In the genomic region with DNA sequence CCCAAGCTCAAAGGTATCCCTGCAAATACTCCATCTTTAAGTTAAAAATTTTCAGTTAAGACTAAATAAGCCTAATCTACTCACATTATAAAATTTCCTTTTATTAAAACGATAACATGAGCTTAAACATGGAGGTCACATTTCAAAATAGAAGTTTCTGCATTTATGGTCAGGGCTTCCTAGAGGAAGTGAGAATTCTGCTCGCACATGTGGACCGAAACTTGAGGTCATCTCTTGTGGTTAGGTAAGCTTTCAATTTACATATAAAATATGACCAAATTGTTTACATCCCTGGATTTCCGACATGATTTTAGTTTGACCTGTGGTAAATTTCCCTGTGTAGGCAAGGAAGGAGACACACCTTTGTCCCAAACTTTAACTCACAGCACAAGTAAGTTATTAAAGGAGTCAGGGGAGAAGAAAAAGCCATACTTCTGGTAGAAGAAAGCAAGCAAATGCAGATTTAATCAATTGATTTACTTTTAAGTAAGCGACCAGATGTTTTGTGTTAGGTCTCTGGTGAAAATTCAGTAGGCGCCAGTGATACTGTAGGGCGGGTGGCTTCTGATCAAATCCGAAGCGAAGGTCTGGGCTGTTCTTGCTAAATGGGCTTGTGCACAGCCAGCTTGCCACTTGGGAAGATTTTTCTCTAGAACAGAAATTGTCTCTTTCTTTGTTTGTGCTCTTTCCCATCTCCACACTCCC, we compare ENCODE assay signal across 25 mouse cellular contexts.
DNase-seq lines count a peak whose midpoint lies in the region; ATAC-seq lines count a peak whose summit lies in the region.
"Had no signal": no experiment of that assay in that cellular context is flagged by ENCODE, and none has a peak within 500 bp of the region (broad histone marks: within the 10 kb centered on the region; RNA-seq: fewer than 3 reads in every experiment).

No protein-coding gene starts in this region.

- no peak for DNase-seq in lung, postnatal 10 days
- DNase-seq in embryonic facial prominence, embryonic 10.5 days (ENCODE audit: low spot score): no peak
- no peak for DNase-seq in limb, embryonic 10.5 days (ENCODE audit: low spot score)
- DNase-seq in layer of hippocampus, postnatal 10 days (ENCODE audit: low spot score in 2 of 2): no peak
- DNase-seq in adrenal gland, adult 8-10 months: no peak
- DNase-seq in cerebellum, postnatal 25 days: no peak
- DNase-seq: adrenal gland, postnatal 14 days; cerebellum, adult 8-10 months; heart, adult 18-20 months; heart, postnatal 10 days; kidney, adult 9 months; kidney, postnatal 14 days; liver, embryonic 13.5 days; lung, adult 2 months; right cerebral cortex, postnatal 14 days; thymus, adult 2 months had no signal

- no peaks in the 10 kb centered on the region for H3K36me3 ChIP-seq in lung, embryonic 15.5 days
- no peaks in the 10 kb centered on the region for H3K36me3 ChIP-seq in embryonic facial prominence, embryonic 10.5 days (replicated peaks)
- no peaks in the 10 kb centered on the region for H3K36me3 ChIP-seq in limb, embryonic 10.5 days
- H3K36me3 ChIP-seq: forebrain, embryonic 12.5 days; heart, embryonic 12.5 days; liver, embryonic 13.5 days; midbrain, embryonic 13.5 days had no signal

- H3K9me3 ChIP-seq in lung, embryonic 15.5 days: no peaks in the 10 kb centered on the region
- H3K9me3 ChIP-seq in embryonic facial prominence, embryonic 10.5 days: no peaks in the 10 kb centered on the region
- H3K9me3 ChIP-seq in limb, embryonic 10.5 days (replicated peaks): no peaks in the 10 kb centered on the region
- H3K9me3 ChIP-seq: forebrain, embryonic 12.5 days; heart, embryonic 12.5 days; midbrain, embryonic 13.5 days had no signal

- no peak overlapping the region for H3K4me2 ChIP-seq in lung, embryonic 15.5 days
- H3K4me2 ChIP-seq: forebrain, embryonic 12.5 days; heart, embryonic 12.5 days; liver, embryonic 13.5 days; midbrain, embryonic 13.5 days had no signal

- no peak for ATAC-seq in lung, embryonic 15.5 days (ENCODE audit: borderline replicate concordance, extremely low read depth, low FRiP score, low TSS enrichment)
- ATAC-seq: hindbrain, postnatal 0 days; intestine, embryonic 16.5 days; midbrain, embryonic 13.5 days had no signal

- H3K27me3 ChIP-seq in lung, embryonic 15.5 days: peaks cover 4% of the 10 kb centered on the region; the same call in 1 of the 2 replicates
- H3K27me3 ChIP-seq in embryonic facial prominence, embryonic 10.5 days (replicated peaks; ENCODE audit: low read depth, poor library complexity, severe bottlenecking): no peaks in the 10 kb centered on the region
- H3K27me3 ChIP-seq in limb, embryonic 10.5 days (ENCODE audit: low read depth, poor library complexity, severe bottlenecking): no peaks in the 10 kb centered on the region
- H3K27me3 ChIP-seq: forebrain, embryonic 12.5 days; heart, embryonic 12.5 days; liver, embryonic 13.5 days; midbrain, embryonic 13.5 days had no signal

- WGBS in lung, embryonic 15.5 days: 53% methylated on average over 9 of the region's 9 CpGs
- 69% methylated on average over 9 of the region's 9 CpGs for WGBS in embryonic facial prominence, embryonic 10.5 days
- WGBS in limb, embryonic 10.5 days: 51% methylated on average over 9 of the region's 9 CpGs

- H3K27ac ChIP-seq in lung, embryonic 15.5 days: 0 out of 2 replicates have a peak overlapping the region, but pooled peaks have one; percentile 19
- H3K27ac ChIP-seq in embryonic facial prominence, embryonic 10.5 days (replicated peaks): peak overlapping the region; percentile 21
- peak overlapping the region; percentile 64 for H3K27ac ChIP-seq in limb, embryonic 10.5 days
- H3K27ac ChIP-seq: forebrain, embryonic 12.5 days; hindbrain, postnatal 0 days; liver, embryonic 13.5 days; macrophage; midbrain, embryonic 13.5 days; stomach, postnatal 0 days had no signal

- H3K9ac ChIP-seq in lung, embryonic 15.5 days: no peak overlapping the region
- H3K9ac ChIP-seq: forebrain, embryonic 12.5 days; heart, embryonic 12.5 days; liver, embryonic 13.5 days; midbrain, embryonic 13.5 days had no signal

- no peak overlapping the region for H3K4me3 ChIP-seq in lung, embryonic 15.5 days
- no peak overlapping the region for H3K4me3 ChIP-seq in embryonic facial prominence, embryonic 10.5 days
- no peak overlapping the region for H3K4me3 ChIP-seq in limb, embryonic 10.5 days
- H3K4me3 ChIP-seq: erythroblast, embryonic 14.5 days; forebrain, embryonic 12.5 days; heart, embryonic 12.5 days; liver, embryonic 13.5 days; midbrain, embryonic 13.5 days had no signal

- peaks cover 14% of the 10 kb centered on the region; the same call in 1 of the 2 replicates for H3K4me1 ChIP-seq in lung, embryonic 15.5 days
- peaks cover 19% of the 10 kb centered on the region for H3K4me1 ChIP-seq in embryonic facial prominence, embryonic 10.5 days
- peaks cover 34% of the 10 kb centered on the region for H3K4me1 ChIP-seq in limb, embryonic 10.5 days
- H3K4me1 ChIP-seq: forebrain, embryonic 12.5 days; liver, embryonic 13.5 days; midbrain, embryonic 13.5 days had no signal
